Mouse (Mus musculus) liver, embryonic 14.5 days (tissue): ENCODE data around the gene Map2k5.

Experiments
- CTCF ChIP-seq: IDR thresholded peaks from 2 replicates; pipeline ENCODE4 v1.5.1; 2016; ENCODE audit warnings: antibody characterized with exemption, low read depth, control low read depth
- EP300 ChIP-seq: IDR thresholded peaks from 2 replicates; pipeline ENCODE4 v1.6.1; 2016; ENCODE audit warnings: antibody characterized with exemption, low read depth

DNA sequence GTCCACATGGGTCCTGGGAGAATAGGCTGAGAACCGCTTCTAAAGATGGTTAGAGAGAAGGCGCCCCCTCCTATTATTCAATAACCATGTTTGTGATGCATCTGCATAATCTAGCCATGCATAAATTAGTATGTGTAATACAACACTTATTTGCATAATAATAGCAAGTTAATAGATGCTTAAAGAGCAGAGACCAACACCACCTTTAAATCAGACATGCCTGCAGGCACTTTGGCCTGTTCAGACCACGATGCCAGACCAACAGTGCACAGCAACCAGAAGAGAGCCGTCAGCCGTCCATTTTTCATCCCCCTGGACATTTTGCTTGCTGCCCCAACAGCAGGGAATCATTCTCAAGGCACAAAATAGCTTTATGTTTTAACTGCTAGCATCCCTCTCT lies 143.3 kb downstream of the Map2k5 start:
- TF ChIP-seq CTCF: no peak
- no peak for TF ChIP-seq EP300
